Mouse (Mus musculus) spleen, postnatal 10 days (tissue): ENCODE results near the gene Thg1l.

Experiments used
- DNase-seq, 2 experiments: peaks; one replicate each; pipeline ENCODE4 v3.0.0; 2021 to 2022; ENCODE audit warnings: low spot score in 2 of 2

Gene Thg1l

DNA sequence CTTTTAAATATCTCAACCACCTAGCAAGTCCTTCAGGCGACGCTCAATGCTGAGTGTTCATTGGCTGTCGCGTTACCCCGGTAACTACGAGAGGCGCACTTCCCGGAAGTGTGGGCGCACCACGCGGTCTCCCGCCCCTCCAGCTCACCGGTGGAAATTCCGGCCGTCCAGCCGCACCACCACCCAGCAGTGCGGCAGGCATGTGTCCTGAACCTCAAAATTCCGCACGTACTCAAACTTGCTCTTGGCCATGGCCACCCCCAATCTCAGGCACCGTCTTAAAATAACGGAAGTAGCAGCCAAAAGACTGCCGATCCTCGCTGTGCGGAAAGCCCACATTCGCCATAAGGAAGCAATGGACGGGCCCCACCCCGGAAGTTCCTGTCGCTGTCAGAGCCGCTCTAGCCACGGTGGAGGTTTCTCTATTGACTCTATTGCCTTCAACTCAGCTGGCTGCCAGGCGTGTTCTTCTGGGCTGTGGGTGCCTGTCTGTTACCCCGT is at the start of gene Thg1l:
Gene Thg1l (minus strand): TSS at position 368 of the 501 bp plus-strand sequence.
- peak; percentile 85 to 90 for DNase-seq

DNA sequence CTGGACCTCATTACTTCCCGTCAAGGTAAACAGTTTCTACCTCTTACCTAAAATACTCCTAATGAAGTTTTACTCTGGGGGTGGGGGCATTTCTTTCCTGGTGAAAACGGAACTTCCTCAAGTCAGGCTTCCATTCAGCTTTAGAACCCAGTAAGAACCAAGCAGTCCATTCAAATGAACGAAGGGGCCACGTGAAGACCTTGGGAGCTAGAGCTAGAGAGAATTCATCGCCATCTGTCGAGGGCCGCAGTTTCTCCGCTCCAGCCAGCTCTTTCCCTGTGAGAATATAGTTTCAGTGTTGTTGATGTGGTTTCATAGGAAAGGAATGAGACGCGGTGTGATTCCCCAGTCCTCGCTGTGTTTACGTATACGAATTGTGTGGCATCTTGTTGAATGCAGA is 36.8 kb upstream of the Thg1l start:
- no peak for DNase-seq

DNA sequence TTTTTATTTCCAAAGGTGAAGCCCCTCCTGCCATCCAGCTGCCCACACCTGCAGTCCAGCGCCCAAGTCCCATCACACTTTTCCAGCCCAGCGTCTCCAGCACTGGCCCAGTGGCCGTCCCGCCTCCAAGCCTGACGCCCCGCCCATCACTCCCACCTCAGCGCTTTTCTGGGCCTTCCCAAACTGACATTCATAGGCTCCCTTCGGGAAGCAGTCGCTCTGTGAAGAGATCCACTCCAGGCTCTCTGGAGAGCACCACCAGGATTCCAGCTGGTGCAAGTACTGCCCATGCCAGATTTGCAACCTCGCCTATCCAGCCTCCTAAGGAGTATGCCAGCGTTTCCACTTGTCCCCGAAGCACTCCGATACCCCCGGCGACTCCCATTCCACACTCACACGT is 36.3 kb upstream of the Thg1l start:
- no peak for DNase-seq

DNA sequence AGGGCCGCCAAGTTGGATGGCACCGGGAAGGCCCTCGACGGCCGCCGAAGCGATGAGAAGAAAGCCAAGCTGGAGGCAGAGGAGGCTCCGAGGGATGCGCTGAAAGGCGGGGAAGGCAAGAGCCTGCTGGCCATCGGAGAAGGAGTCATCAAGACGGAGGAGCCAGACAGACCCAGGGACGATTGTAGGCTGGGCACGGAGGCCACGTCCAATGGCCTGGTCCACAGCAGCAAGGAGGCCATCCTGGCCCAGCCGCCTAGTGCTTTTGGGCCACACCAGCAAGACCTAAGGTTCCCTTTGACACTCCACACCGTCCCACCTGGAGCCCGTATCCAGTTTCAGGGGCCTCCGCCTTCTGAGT is 25.6 kb upstream of the Thg1l start:
- no peak for DNase-seq

DNA sequence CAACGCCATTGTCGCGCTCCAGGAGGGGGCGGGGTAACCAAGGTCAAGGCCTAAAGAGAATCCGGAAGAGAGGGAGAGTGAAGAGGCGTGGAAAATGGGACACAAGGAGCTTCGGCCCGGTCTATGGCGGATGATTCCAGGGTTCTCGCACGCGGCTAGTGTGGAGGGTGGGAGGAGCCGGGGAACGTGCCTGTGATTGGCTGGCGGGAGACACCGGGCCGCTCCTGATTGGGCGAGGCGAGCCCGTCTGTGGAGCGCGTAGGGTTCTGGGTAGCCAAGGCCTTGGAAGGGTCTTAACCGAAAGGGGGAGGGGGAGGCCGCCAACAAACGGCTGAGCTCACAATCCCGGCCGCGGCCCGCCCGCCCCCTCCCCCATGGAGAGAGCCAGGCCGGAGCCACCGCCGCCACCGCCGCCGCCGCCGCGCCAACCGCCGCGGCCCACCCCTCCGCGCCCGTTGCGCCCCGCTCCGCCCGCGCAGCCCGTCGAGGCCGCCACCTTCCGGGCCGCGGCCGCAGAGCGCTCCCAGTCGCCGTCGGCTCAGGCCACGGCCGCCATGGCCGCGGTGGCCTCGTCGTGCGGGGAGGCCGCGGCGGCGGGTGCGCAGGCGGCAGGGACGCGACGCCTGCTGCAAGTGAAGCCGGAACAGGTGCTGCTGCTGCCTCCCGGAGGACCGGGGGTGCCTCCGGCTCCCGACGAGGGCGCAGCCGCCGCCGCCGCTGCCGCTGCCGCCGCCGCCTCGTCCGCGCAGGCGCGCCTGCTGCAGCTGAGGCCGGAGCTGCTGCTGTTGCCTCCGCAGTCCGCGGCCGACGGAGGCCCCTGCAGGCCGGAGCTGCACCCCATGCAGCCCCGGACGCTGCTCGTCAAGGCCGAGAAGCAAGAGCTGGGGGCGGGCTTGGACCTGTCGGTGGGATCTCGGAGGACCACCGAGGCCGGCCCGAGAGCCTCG is 24.9 kb upstream of the Thg1l start, which contains the start of gene Sox30:
Gene Sox30 (plus strand): TSS at position 365 of the 947 bp plus-strand sequence.
- DNase-seq, result peak; percentile 12 to 46

DNA sequence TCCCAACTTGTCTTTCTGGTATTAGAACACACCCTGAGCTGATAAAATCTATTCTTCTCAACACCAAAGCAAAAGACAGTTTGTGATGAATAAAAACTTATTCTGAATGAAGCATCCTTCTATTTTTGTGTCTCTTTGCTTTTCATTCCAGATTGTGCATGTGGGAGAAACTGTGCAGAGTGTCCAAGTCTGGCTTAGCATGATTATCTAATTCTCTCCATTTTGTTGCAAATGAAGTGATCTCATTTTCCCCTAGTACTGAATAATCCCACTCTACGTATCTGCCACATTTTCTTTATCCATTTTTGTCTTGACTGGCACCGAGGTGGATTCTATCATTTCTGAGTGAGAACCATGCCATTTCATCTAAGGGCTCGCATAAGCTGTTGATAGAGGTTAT is 20.8 kb upstream of the Thg1l start:
- no peak for DNase-seq

DNA sequence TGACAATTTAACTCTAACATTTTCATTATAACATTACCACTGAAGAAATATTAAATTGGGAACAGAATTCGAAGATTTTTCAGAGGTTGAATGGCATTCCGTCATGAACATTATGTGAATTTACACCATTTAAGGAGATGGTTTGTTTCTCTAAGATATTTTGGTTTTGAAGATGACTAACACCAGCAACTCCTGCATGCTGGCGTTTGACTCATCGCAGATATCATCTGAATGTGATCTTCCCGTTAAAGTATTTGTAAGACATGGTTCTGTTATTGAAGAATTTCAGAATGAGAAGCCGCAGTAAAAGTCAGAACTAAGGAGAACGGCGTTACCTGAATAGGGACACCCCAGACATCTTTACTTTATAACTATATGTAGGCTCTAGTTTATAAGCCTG is 19.2 kb upstream of the Thg1l start:
- DNase-seq, result no peak

DNA sequence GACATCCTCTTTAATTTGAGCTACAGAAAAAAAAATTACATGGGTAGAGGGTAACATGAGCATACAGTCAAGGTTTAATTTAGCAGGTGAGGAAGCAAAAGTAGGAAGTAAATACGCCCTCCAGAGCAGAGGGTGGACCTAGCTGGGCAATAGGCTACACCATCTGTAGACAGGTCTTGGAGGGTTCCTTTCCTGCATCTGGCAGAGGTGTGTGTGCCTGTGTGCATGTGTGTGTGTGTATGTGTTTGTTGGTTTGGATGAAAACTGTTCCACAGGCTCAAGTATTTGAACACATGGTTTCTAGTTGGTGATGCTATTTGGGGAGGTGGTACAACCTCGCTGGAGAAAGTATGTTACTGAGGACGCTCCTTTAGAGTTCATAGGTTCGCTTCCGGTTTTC is 18.3 kb upstream of the Thg1l start:
- no peak for DNase-seq

DNA sequence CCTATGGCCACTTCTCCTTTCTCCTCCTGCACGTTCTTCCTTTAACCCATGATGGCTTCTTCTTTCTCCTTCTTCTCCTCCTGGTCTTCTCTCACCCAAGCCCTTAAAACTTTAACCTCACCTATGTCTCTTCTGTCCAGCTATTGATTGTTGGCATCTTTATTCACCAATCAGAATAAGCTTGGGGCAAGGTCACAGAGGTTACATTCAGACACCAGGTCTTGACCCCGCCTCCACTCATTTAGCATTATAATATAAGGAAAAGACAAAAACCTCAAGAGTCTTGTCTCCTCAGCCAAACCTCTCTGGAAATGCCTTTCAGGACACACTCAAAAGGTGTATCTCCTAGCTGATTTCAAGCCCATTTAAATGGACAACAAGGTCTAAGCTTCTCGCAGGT is 13.2 kb upstream of the Thg1l start:
- DNase-seq, result no peak

DNA sequence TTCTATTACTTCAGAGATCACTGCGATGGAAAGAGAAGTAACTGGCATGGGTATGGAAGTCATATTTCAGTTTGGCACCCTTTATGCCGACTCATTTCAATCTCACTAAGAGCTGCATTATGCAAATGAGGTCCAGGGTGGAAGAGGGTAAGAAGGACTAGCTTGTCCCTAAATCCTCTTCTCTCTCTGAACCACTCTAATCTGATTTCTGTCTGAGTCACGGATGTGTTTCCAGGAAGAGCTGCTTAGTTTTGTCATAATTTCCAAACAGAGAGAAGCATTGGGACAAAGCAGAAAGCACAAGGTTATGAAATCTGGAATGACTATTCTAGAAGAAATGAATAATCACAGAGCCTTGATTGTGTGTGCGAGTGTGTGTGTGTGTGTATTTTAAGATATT is 11.6 kb upstream of the Thg1l start:
- DNase-seq, result no peak

DNA sequence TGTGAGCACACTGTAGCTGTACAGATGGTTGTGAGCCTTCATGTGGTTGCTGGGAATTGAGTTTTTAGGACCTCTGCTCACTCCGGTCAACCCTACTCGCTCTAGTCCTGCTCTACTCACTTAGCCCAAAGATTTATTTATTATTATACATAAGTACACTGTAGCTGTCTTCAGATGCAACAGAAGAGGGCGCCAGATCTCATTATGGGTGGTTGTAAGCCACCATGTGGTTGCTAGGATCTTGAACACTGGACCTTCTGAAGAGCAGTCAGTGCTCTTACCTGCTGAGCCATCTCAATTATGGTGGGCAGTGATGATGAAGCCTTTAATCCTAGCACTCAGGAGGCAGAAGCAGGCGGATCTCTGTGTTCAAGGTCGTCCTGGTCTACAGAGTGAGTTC is 4.7 kb upstream of the Thg1l start:
- peak in 1 of 2 experiments; percentile 40 for DNase-seq

DNA sequence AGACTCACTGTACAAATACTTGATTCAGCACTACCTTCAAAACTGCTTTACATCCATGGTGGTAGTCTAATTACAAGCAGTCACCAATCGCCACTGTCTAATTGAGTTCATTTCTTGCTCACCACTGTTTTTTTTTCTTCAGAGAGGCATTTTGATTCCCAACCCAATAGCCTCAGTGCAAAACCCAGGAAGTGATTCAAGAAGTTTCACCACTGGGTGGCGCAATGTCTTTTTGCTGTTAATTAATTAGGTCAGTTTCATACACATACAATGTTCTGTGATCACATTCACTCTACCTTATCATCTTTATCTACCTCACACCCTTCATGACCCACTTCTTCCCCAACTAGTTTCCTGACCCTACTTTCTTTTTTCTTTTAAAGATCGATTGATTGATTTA is 4.3 kb upstream of the Thg1l start:
- peak in 1 of 2 experiments; percentile 68 for DNase-seq

DNA sequence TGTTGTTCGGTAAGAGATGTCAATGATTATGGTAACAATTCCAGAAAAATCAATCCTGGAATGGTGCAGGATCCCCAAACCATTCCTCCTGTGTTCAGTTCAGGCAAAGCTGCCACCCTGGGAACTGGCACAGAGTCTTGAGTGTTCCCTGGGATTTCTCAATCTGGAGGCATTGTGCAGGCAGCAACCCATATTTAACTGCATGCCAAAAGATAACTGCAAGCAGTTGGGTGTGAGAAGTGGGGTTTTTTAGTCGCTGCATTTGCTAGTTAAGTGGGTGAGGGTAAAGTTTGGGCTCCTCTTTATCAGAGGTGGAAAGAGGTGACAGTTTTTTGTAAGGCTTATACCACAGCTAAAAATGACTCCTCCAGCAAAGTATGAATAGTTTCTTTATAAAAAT is 7.8 kb downstream of the Thg1l start:
- DNase-seq, result no peak

DNA sequence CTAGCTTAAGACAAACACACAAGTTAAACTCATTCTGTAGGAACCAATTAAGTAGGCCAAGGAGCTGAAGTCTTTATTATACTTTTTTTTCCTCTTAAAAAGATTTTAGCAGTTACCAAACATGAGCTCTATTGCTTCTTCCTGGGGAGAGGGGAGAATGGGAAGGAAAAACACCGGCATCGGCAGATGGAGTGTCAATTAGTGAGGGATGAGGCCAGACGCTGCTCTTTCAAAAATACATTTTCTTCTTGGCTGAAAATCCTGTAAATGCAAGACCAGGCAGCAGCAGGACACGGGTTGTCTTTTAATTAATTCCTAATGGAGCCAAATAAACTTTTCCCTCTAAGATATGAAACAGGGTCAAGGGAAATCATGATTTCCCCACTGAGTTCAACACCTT is 8.5 kb downstream of the Thg1l start:
- DNase-seq, result no peak

DNA sequence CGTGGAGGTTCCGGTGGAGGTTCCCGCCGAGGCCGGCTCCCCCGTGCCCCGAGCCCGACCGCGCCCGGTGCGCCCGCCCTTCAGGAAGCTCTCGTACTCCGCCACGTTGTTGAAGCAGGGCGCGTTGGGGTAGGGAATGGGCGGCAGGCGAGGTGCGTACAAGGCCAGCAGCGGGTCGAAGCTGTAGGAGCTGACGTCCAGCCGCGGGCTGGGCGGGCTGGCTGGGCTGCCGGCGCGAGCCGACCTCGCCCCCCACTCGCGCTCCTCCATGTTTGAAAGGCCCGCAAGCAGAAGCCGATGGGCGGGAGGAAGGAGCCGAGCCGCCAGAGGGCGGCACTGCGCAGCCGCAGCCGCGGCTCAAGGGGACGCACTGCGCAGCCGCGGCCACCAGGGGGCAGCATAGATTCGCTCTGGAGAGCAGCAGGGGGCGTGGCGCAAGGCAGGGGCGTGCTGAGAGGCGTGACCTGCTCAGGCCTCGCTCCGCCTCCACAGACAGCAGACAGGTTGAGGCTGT is 10.6 kb downstream of the Thg1l start, which contains the start of gene Lsm11:
Gene Lsm11 (minus strand): TSS at position 293 of the 514 bp plus-strand sequence.
- peak; percentile 99 to 100 for DNase-seq

DNA sequence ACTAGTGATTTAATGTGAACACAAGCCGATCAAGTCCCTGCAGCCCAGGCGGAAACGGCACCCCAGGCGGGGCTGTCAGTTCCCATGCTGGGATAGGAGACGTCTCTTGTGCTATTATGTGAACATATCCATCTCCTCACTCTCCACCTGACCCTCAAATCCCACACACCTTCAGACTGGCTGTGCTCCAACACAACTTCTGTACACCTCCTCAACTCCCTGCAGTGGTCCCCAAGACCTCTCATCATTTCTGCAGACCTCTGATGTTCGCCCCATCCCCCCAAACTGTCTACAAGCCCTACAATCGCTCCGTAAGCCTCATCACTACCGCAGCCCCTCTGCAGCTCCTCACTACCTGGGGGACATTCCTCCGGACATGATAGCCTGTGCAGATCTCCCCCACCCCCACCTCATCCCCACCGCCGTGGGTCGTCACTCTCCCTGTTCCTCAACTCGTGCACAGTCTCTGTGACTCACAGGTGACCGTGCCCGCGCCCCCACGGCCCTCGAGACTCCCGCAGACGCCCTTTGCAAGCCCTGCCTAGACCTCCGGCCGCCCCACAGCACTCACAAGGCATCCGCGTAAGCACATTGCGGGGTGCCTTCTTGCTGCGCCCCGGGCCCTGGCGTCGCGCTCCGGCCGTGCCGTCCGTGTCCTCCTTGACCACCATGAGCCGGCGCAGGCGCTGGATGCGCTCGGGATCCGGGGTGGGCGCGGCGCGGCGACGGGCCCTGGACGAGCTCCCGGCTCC is 11.2 kb downstream of the Thg1l start:
- peak in 1 of 2 experiments; percentile 34 for DNase-seq

DNA sequence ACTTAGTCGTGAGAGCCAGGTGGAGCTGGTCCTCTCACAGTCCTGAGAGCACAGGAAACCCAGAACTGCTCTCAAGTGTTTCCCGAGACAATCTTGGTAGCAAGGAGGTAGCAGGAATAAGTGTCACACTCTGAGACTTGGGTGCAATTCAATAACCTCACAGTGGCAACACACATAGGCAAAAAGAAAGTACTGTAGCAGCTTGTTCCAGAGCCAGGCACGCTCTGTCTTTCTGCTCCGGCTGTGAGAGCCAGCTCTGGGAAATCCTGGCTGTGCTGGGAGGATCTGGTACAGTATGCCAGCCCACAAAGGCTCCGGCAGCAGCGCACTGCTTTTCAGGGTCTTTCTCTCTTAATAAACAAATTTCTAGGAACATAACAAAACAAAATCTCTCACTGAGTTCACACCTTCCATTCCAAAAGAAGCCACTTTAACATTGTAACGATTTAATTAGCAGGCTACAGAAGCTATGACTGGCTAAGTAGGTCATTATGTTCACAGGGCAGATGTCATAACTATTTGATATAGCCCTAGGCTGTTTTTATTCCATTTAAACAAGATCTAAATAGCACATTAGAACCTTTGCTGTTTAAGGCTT is 12.1 kb downstream of the Thg1l start:
- no peak for DNase-seq

DNA sequence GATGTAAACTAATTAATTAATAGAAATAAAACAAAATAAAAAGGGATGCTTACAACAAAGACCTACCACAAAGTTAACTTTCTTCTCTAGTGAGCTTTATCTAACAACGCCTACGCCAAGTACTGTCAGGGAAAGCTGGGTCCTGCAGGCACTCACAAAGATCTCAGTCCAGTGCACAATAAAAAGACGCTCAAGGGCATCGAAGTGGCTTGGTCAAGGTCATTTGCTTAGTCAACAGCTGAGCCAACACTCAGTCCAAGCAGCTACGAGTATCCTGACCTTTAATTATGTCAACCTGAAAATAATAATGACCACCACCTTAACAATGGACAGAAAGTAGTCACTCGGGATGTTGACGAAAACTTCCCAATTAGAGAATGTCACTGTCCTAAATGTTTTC is 13.0 kb downstream of the Thg1l start:
- no peak for DNase-seq

DNA sequence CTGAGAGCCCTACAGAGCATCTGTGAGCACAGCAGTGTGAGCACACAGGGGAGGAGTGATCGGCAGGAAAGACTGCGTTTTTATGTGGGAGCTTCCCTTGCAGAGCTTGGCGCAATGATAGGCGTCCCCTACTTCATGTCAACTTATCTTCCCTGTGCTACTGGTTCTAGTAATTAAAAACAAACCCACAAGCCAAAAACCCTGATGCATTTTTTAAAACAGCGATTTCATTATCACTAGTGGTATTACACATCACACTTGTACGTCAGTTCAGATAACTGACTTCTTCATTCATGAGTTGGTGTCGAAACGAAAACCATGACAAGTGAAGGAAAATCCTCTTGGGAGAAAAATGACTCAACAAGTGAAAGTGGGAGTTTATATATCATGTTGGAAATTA is 16.4 kb downstream of the Thg1l start:
- no peak for DNase-seq

DNA sequence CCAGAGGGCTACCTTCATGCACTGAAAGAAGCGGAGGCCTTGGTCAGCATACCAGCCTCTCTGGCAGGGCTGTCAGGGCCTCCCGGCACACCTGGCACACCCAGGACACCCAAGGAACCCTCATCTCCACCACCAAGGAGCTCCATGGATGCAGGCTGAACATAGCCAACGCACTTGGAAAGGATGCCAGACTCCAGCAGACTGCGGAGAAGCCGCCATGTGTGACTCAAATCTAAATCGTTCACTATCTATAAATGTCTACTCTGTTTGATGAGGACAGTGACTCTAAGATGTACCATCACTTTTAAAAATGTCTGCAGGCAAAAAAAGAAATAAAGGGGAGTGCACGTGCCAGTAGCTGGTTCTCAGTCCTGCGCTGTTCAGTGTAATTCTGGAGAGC is 17.8 kb downstream of the Thg1l start:
- DNase-seq, result no peak

DNA sequence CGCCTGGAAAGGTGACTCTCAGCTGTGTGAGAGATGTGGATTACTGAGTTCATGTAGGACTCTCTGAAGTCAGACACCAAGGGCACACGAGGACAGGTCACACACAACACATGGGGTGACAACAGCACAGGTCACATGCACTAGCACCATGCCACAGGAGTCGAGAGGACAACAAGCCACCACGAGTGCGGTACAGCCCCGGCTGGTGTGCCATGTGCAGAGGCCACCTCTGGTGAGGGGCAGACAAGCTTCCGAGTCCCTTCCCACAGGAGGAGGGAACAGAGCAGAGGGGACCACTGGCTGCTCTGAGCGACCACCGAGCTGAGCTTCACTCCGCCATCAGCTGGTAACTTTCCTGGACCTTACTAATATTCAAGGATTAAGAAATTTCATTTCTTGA is 22.5 kb downstream of the Thg1l start:
- no peak for DNase-seq

DNA sequence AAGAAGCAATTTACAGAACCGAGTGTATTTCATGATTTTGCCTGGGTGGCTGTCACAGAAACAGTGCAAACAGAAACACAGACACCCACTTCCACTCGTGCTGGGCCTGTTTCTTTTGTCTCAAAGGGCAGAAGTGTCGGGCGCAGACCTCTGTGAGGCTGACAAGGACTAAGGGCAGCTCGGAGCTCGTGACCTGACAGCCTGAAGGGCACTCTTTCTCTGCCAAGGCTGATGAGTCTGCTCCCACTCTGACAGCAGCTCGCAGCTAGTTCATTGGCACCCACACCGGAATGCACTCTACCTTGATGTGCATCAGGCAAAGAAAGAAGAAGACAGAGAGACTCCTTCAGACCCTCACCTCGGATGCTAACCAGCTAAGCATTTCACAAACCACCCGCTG is 25.8 kb downstream of the Thg1l start:
- DNase-seq, result no peak
